Mouse (Mus musculus) bone marrow macrophage, adult 2 months (primary cell): Measurements from ENCODE around the gene Gm4869.

ENCODE experiments used
- CTCF ChIP-seq: IDR thresholded peaks from 2 replicates; pipeline ENCODE4 v1.5.1; 2012; ENCODE audit warnings: low read depth, mild to moderate bottlenecking, low read length, moderate library complexity
- POLR2A ChIP-seq: IDR thresholded peaks from 2 replicates; pipeline ENCODE4 v1.6.1; 2012; ENCODE audit warnings: mild to moderate bottlenecking, low read depth, low read length, borderline replicate concordance

- TF ChIP-seq CTCF (no peak), POLR2A (no peak)
Measured at GRCm38 (mm10) chr5:140406666-140407065, 38.8 kb upstream of the Gm4869 start.
